Mouse (Mus musculus): ENCODE measurements around the gene Kcnq5. TPM values are rescaled to one million over a fixed set of nuclear protein-coding genes. Genes with fewer than 3 reads are reported as not detected.

Kcnq5 gene
- polyA plus RNA-seq, 1 experiment from 2014 or later: 0.89 TPM

DNA sequence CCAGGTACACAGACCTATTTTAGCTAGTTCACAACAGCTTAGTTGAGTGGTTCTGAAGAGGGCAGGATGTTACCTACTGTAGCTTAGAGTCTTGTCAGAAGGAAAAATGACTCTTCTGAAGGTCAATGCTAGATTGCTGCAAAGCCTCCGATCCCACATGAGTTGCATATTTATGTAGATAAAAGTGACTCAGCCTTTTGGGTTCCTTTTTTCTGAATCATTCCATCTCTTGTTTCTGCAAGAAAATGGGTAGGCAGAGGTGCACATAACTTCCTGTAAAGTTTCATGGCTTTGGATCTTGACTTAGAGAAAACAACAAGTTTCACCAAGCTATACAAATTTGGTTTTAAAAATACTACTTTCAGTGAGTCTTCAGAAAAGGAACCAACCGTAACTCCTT lies 409.0 kb downstream of the Kcnq5 start:
- Histone ChIP-seq H3K27me3 (replicated peaks; ENCODE audit: control insufficient read depth, insufficient read depth, low read length) (no peaks in the 10 kb centered on the region), H3K9ac (ENCODE audit: low read depth, low read length) (no peak overlapping the region), H3K4me2 (ENCODE audit: low read depth, low read length) (no peak overlapping the region), H3K4me1 (ENCODE audit: control insufficient read depth, insufficient read depth, low read length) (no peaks in the 10 kb centered on the region), H3K36me3 (ENCODE audit: control insufficient read depth, insufficient read depth, low read length) (no peaks in the 10 kb centered on the region), H3K27ac (ENCODE audit: low read length) (no peak overlapping the region), H3K9me3 (ENCODE audit: control insufficient read depth, low read length) (no peaks in the 10 kb centered on the region), H3K4me3 (ENCODE audit: low read length) (no peak overlapping the region)
- WGBS: 95% methylated on average over 2 of the region's 2 CpGs
- no peak for ATAC-seq

GRCm38 (mm10) chr1:21543909-21544308 lies 417.8 kb downstream of the Kcnq5 start:
- Histone ChIP-seq H3K4me1 (ENCODE audit: control insufficient read depth, insufficient read depth, low read length) (no peaks in the 10 kb centered on the region), H3K9me3 (ENCODE audit: control insufficient read depth, low read length) (no peaks in the 10 kb centered on the region), H3K27ac (ENCODE audit: low read length) (no peak overlapping the region), H3K4me3 (ENCODE audit: low read length) (no peak overlapping the region), H3K27me3 (replicated peaks; ENCODE audit: control insufficient read depth, insufficient read depth, low read length) (no peaks in the 10 kb centered on the region), H3K36me3 (ENCODE audit: control insufficient read depth, insufficient read depth, low read length) (no peaks in the 10 kb centered on the region), H3K9ac (ENCODE audit: low read depth, low read length) (no peak overlapping the region), H3K4me2 (ENCODE audit: low read depth, low read length) (no peak overlapping the region)
- ATAC-seq: no peak

DNA sequence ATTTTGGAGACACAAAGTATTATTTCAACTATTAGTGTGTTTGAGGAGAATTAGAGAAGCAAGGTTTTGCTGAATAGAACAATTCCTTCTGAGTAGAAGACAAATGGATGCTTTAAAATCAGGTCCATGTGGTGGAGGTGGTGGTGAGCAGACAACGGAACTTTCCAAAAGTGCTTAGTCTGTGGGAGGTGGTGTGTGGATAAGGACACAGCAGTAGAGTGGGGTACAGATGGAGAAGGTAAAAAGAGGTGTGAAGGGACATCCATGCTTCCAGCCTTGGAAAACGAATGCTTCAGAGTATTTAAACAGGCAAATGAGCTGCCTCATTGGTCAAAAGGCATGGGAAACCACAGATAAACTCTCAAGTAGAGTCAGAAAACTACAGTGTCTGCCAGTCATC lies 422.3 kb downstream of the Kcnq5 start:
- no peak for ATAC-seq
- no peaks in the 10 kb centered on the region for H3K27me3 ChIP-seq (replicated peaks; ENCODE audit: control insufficient read depth, insufficient read depth, low read length)
- no peak overlapping the region for H3K4me3 ChIP-seq (ENCODE audit: low read length)
- no peak overlapping the region for H3K27ac ChIP-seq (ENCODE audit: low read length)
- H3K4me1 ChIP-seq (ENCODE audit: control insufficient read depth, insufficient read depth, low read length): no peaks in the 10 kb centered on the region
- H3K4me2 ChIP-seq (ENCODE audit: low read depth, low read length): no peak overlapping the region
- H3K9me3 ChIP-seq (ENCODE audit: control insufficient read depth, low read length): no peaks in the 10 kb centered on the region
- WGBS: 71% methylated on average over 2 of the region's 2 CpGs
- no peaks in the 10 kb centered on the region for H3K36me3 ChIP-seq (ENCODE audit: control insufficient read depth, insufficient read depth, low read length)
- H3K9ac ChIP-seq (ENCODE audit: low read depth, low read length): no peak overlapping the region

DNA sequence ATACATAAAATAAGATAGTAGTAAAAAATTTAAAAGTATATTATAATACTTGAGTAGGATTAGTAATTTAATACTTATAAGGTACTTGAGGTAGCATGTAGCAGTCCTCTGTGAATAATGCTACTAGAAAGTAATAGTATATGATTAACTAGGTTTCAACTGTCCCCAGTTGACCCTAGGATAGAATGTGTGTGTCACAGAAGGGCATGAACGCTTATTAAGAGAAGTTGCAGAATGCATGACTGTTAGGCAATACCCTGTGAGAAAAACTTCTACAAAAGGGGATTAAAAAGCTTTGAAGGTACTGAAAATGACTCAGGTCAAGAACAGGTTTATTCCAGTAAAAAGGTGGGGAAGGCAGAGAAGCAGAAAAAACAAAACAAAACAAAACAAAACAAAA lies 430.9 kb downstream of the Kcnq5 start:
- no peak for ATAC-seq
- H3K4me2 ChIP-seq (ENCODE audit: low read depth, low read length): no peak overlapping the region
- H3K4me3 ChIP-seq (ENCODE audit: low read length): no peak overlapping the region
- no peak overlapping the region for H3K27ac ChIP-seq (ENCODE audit: low read length)
- no peak overlapping the region for H3K9ac ChIP-seq (ENCODE audit: low read depth, low read length)
- WGBS: 63% methylated on average over 1 of the region's 1 CpGs
- H3K9me3 ChIP-seq (ENCODE audit: control insufficient read depth, low read length): no peaks in the 10 kb centered on the region
- no peaks in the 10 kb centered on the region for H3K4me1 ChIP-seq (ENCODE audit: control insufficient read depth, insufficient read depth, low read length)
- H3K27me3 ChIP-seq (replicated peaks; ENCODE audit: control insufficient read depth, insufficient read depth, low read length): no peaks in the 10 kb centered on the region
- H3K36me3 ChIP-seq (ENCODE audit: control insufficient read depth, insufficient read depth, low read length): no peaks in the 10 kb centered on the region

DNA sequence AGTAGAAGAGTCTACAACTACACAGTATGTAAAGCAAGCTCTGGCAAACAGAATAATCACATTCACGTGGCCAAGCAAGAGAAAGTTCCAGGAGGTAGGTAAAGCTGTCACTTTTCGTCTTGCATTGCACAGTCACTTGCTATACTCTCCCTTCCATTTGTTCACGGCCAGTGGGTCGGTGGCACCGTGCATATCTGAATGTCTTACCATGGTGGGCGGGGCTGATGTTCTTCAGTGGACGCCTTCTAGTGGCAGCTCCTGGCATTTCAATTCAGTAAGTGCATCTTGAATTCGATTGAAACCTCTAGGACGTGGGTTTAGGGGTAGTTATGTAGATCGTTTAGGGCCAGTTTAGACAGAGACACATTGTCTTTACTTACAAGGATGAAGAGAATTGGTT lies 439.7 kb downstream of the Kcnq5 start:
- no peak overlapping the region for H3K4me2 ChIP-seq (ENCODE audit: low read depth, low read length)
- 80% methylated on average over 10 of the region's 10 CpGs for WGBS

DNA sequence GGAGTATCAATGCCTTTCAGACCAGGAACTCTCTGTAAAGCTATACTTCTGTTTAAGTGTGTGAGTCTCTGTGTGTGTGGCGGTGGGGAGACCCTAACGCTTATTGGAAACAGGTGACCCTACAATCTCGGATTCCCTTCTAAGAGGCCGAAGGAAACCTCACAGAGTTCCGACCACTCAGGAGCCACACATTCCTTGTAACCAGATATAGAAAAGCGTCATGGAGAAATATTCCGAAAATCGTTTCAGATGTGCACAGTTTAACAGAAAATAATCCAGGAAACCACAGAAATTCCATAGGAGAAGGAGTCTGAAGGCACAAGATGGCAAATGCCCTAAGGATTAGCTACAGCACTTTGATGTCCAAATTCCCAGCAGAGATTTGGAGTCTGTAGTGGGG lies 440.3 kb downstream of the Kcnq5 start:
- WGBS: 91% methylated on average over 8 of the region's 8 CpGs
- ATAC-seq: no peak
- no peak overlapping the region for H3K4me2 ChIP-seq (ENCODE audit: low read depth, low read length)

More for the DNA sequence above, 439.7 kb downstream of the Kcnq5 start:
- Histone ChIP-seq H3K4me3 (ENCODE audit: low read length) (no peak overlapping the region), H3K9me3 (ENCODE audit: control insufficient read depth, low read length) (no peaks in the 10 kb centered on the region), H3K4me1 (ENCODE audit: control insufficient read depth, insufficient read depth, low read length) (no peaks in the 10 kb centered on the region), H3K27me3 (replicated peaks; ENCODE audit: control insufficient read depth, insufficient read depth, low read length) (no peaks in the 10 kb centered on the region), H3K36me3 (ENCODE audit: control insufficient read depth, insufficient read depth, low read length) (no peaks in the 10 kb centered on the region), H3K9ac (ENCODE audit: low read depth, low read length) (no peak overlapping the region), H3K27ac (ENCODE audit: low read length) (no peak overlapping the region)
- ATAC-seq: no peak

DNA sequence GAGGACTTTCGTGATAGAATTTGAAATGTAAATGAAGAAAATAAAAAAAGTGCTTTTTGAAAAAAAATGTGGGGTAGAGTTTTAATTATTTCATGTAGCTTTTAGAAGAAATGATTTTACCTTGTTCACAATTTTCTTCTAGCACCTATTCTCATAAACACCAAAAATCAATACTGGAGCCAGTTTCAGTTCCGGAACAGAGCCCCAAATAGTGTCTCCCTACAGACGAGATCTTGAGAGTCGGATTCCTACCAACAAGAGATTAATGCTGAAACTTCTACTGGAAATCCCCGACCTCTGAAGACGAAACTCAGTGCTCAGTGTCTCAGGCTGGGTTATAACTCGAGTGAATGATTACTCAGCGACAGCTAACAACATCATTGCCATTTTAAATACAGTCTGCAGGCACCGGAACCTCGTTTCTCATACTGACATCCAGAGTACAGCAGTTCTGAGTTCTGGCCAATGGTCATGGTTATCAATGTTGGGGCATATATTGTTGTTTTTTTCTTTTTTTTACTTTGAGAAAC lies 441.6 kb downstream of the Kcnq5 start:
- 77% methylated on average over 10 of the region's 10 CpGs for WGBS
- H3K27me3 ChIP-seq (replicated peaks; ENCODE audit: control insufficient read depth, insufficient read depth, low read length): no peaks in the 10 kb centered on the region
- H3K4me3 ChIP-seq (ENCODE audit: low read length): no peak overlapping the region
- H3K4me1 ChIP-seq (ENCODE audit: control insufficient read depth, insufficient read depth, low read length): no peaks in the 10 kb centered on the region
- no peak overlapping the region for H3K27ac ChIP-seq (ENCODE audit: low read length)
- H3K36me3 ChIP-seq (ENCODE audit: control insufficient read depth, insufficient read depth, low read length): no peaks in the 10 kb centered on the region
- no peak overlapping the region for H3K9ac ChIP-seq (ENCODE audit: low read depth, low read length)
- no peak for ATAC-seq
- H3K4me2 ChIP-seq (ENCODE audit: low read depth, low read length): no peak overlapping the region
- H3K9me3 ChIP-seq (ENCODE audit: control insufficient read depth, low read length): no peaks in the 10 kb centered on the region

More for the DNA sequence above, 440.3 kb downstream of the Kcnq5 start:
- H3K9ac ChIP-seq (ENCODE audit: low read depth, low read length): no peak overlapping the region
- H3K36me3 ChIP-seq (ENCODE audit: control insufficient read depth, insufficient read depth, low read length): no peaks in the 10 kb centered on the region
- no peaks in the 10 kb centered on the region for H3K27me3 ChIP-seq (replicated peaks; ENCODE audit: control insufficient read depth, insufficient read depth, low read length)
- H3K9me3 ChIP-seq (ENCODE audit: control insufficient read depth, low read length): no peaks in the 10 kb centered on the region
- H3K27ac ChIP-seq (ENCODE audit: low read length): no peak overlapping the region
- H3K4me3 ChIP-seq (ENCODE audit: low read length): no peak overlapping the region
- no peaks in the 10 kb centered on the region for H3K4me1 ChIP-seq (ENCODE audit: control insufficient read depth, insufficient read depth, low read length)

GRCm38 (mm10) chr1:21506665-21507064 lies 455.1 kb downstream of the Kcnq5 start:
- H3K36me3 ChIP-seq (ENCODE audit: control insufficient read depth, insufficient read depth, low read length): no peaks in the 10 kb centered on the region
- H3K4me1 ChIP-seq (ENCODE audit: control insufficient read depth, insufficient read depth, low read length): no peaks in the 10 kb centered on the region
- H3K4me2 ChIP-seq (ENCODE audit: low read depth, low read length): no peak overlapping the region
- no peak for ATAC-seq
- H3K9me3 ChIP-seq (ENCODE audit: control insufficient read depth, low read length): no peaks in the 10 kb centered on the region
- H3K27me3 ChIP-seq (replicated peaks; ENCODE audit: control insufficient read depth, insufficient read depth, low read length): no peaks in the 10 kb centered on the region
- H3K4me3 ChIP-seq (ENCODE audit: low read length): no peak overlapping the region
- WGBS: 79% methylated on average over 7 of the region's 7 CpGs
- H3K27ac ChIP-seq (ENCODE audit: low read length): no peak overlapping the region
- H3K9ac ChIP-seq (ENCODE audit: low read depth, low read length): no peak overlapping the region

DNA sequence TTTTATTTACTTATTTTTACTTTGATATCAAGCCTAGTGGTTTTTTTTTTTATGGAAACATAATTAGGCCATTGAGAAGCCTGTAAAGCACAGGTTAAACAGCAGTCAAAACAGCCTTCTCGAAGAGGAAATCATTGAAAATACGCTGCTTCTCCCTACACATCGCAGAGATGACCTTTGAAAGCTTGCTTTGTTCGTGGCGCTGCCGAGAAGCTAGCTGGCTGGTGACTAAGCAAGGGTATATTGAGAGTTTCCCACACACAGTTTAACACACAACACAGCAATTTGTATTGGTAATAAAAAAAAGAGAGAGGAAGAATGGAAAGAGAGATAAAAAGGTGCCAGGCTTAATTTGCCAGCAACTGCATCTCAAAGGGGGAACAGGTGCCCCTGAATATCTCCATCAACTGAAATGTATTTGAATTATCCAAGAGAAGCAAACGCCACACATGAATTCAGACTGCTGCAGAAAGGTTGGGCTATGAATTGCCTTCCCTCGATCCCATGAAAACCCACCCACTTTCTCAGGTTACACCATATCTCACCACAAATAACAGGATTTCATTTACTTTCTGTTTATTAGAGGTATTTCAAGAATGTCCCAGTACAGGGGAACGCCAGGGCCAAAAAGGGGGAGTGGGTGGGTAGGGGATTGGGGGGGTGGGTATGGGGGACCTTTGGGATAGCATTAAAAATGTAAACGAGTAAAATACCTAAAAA lies 461.8 kb downstream of the Kcnq5 start:
- no peak for ATAC-seq
- H3K36me3 ChIP-seq (ENCODE audit: control insufficient read depth, insufficient read depth, low read length): no peaks in the 10 kb centered on the region
- peaks cover 3% of the 10 kb centered on the region; the same call in 1 of the 2 replicates for H3K4me1 ChIP-seq (ENCODE audit: control insufficient read depth, insufficient read depth, low read length)
- no peaks in the 10 kb centered on the region for H3K27me3 ChIP-seq (replicated peaks; ENCODE audit: control insufficient read depth, insufficient read depth, low read length)
- no peak overlapping the region for H3K4me3 ChIP-seq (ENCODE audit: low read length)
- no peak overlapping the region for H3K9ac ChIP-seq (ENCODE audit: low read depth, low read length)
- 27% methylated on average over 10 of the region's 10 CpGs for WGBS
- H3K27ac ChIP-seq (ENCODE audit: low read length): no peak overlapping the region
- H3K9me3 ChIP-seq (ENCODE audit: control insufficient read depth, low read length): no peaks in the 10 kb centered on the region
- no peak overlapping the region for H3K4me2 ChIP-seq (ENCODE audit: low read depth, low read length)

DNA sequence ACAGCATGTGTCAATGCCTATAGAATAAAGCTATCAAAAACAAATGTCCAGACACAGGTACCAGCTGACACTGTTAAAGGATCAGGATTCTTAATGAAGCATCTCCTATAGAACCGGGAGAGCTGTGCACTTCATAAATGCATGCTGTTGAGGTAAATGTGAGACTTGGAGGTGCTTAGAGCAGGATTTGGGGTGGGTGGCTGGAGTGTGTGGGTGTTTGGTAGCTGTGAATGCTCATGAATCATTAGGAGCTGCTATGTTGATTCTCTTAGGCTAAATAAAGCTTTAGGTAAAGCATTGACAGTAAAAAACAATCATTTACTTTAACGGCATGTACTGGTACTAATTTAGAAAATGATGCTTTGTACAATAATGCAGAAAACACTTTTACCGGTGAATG lies 465.4 kb downstream of the Kcnq5 start:
- no peak overlapping the region for H3K27ac ChIP-seq (ENCODE audit: low read length)
- WGBS: 89% methylated on average over 3 of the region's 3 CpGs
- H3K4me3 ChIP-seq (ENCODE audit: low read length): no peak overlapping the region

More for the DNA sequence above, 465.4 kb downstream of the Kcnq5 start:
- peaks cover 3% of the 10 kb centered on the region; the same call in 1 of the 2 replicates for H3K4me1 ChIP-seq (ENCODE audit: control insufficient read depth, insufficient read depth, low read length)
- H3K9ac ChIP-seq (ENCODE audit: low read depth, low read length): no peak overlapping the region
- no peaks in the 10 kb centered on the region for H3K36me3 ChIP-seq (ENCODE audit: control insufficient read depth, insufficient read depth, low read length)
- H3K27me3 ChIP-seq (replicated peaks; ENCODE audit: control insufficient read depth, insufficient read depth, low read length): no peaks in the 10 kb centered on the region
- no peak for ATAC-seq
- H3K9me3 ChIP-seq (ENCODE audit: control insufficient read depth, low read length): no peaks in the 10 kb centered on the region
- H3K4me2 ChIP-seq (ENCODE audit: low read depth, low read length): no peak overlapping the region
